Mouse (Mus musculus) CH12.LX (cell line): ENCODE results near the gene Gm28048.

Experiments
- BHLHE40 ChIP-seq: IDR thresholded peaks from 2 replicates; pipeline ENCODE4 v1.6.1; 2011; ENCODE audit warnings: mild to moderate bottlenecking, low read depth, low read length, improper control_type of control experiment
- CTCF ChIP-seq, 2 experiments: IDR thresholded peaks in 1 of 2; conservative IDR thresholded peaks in 1 of 2; 2 replicates each; pipeline ENCODE4 v1.5.1; 2011 to 2012; ENCODE audit warnings: low read depth in 2 of 2, low read length in 2 of 2, improper control_type of control experiment in 1 of 2, inconsistent platforms in 1 of 2, mild to moderate bottlenecking in 1 of 2, moderate library complexity in 1 of 2
- EP300 ChIP-seq: IDR thresholded peaks from 2 replicates; pipeline ENCODE4 v1.6.1; 2011; ENCODE audit warnings: low read length, improper control_type of control experiment
- MAFK ChIP-seq: IDR thresholded peaks from 2 replicates; pipeline ENCODE4 v1.6.1; 2011; ENCODE audit warnings: low read length, improper control_type of control experiment; ENCODE audit not compliant: insufficient replicate concordance
- MXI1 ChIP-seq: IDR thresholded peaks from 2 replicates; pipeline ENCODE4 v1.6.1; 2011; ENCODE audit warnings: mild to moderate bottlenecking, low read depth, low read length, improper control_type of control experiment
- POLR2A ChIP-seq: IDR thresholded peaks from 2 replicates; pipeline ENCODE4 v1.6.1; 2011; ENCODE audit warnings: low read depth, mild to moderate bottlenecking, improper control_type of control experiment, low read length
- ZKSCAN1 ChIP-seq: IDR thresholded peaks from 2 replicates; pipeline ENCODE4 v1.6.1; 2012; ENCODE audit warnings: low read depth, inconsistent platforms, low read length, improper control_type of control experiment, borderline replicate concordance
- ZNF384 ChIP-seq: IDR thresholded peaks from 2 replicates; pipeline ENCODE4 v1.6.1; 2012; ENCODE audit warnings: low read depth, low read length, improper control_type of control experiment, inconsistent platforms

GRCm38 (mm10) chr11:23020841-23021240 is 39.0 kb upstream of the Gm28048 start:
- TF ChIP-seq EP300 (no peak), CTCF (conservative IDR thresholded peaks at IDR 0.05 in 1 of 2, IDR thresholded peaks at IDR 0.05 in 1 of 2; ENCODE audit: low read depth in 2 of 2, low read length in 2 of 2) (no peak), MXI1 (no peak), MAFK (no peak), ZKSCAN1 (no peak), BHLHE40 (no peak), ZNF384 (no peak), POLR2A (no peak)
